Mouse (Mus musculus) macrophage (primary cell): Measurements from ENCODE around the gene Hdac4. TPM values are rescaled to one million over a fixed set of nuclear protein-coding genes. Genes with fewer than 3 reads are reported as not detected.

Experiments used
- H3K27ac ChIP-seq: fragments of 350-480 bp; formaldehyde crosslinking; 2 replicates; pipeline ENCODE4 v1.9.0; 2021
- H3K36me3 ChIP-seq: fragments of 350-480 bp; formaldehyde crosslinking; 2 replicates; pipeline ENCODE4 v1.9.0; 2021; ENCODE audit errors: inconsistent target
- H3K4me3 ChIP-seq: fragments of 350-480 bp; formaldehyde crosslinking; 2 replicates; pipeline ENCODE4 v1.9.0; 2021; ENCODE audit errors: inconsistent target
- H3K79me2 ChIP-seq: fragments of 350-480 bp; formaldehyde crosslinking; 2 replicates; pipeline ENCODE4 v1.9.0; 2021; ENCODE audit errors: inconsistent target
- whole genome bisulfite sequencing: methylation state at CpG from one replicate; pipeline ENCODE4 v1.1.7; 2026; ENCODE audit warnings: inconsistent platforms; ENCODE audit not compliant: missing documents; 5-methylcytosine and 5-hydroxymethylcytosine counted together
- polyA plus RNA-seq: library from polyadenylated mRNA; stranded (reverse); fragments of 250-400 nt; gene quantifications from 3 replicates; pipeline ENCODE4 v1.2.4, GENCODE M21; 2018; ENCODE audit warnings: inconsistent platforms
- total RNA-seq, 78 experiments: library from RNA; depleted of rRNA; stranded (reverse); fragments of 250-400 nt; gene quantifications; 1 replicate in 9 of 78; 2 replicates in 24 of 78; 3 replicates in 43 of 78; 4 replicates in 2 of 78; pipeline ENCODE4 v1.2.4; 2018; ENCODE audit warnings: inconsistent platforms in 56 of 78

The Hdac4 gene
- total RNA-seq (2018; cell fraction: chromatin; rRNA removed) = 10 to 100 TPM; 23.7 to 65.2 (median 37.9) TPM
- 10 to 100 TPM in 9 of 26 experiments, 1 to 10 TPM in 17; 5.6 to 13.1 (median 8.4) TPM for total RNA-seq (2018; cell fraction: cytosol; rRNA removed)
- total RNA-seq (2018; cell fraction: nucleus; rRNA removed) = 10 to 100 TPM; 11.4 to 53.4 (median 24.5) TPM
- polyA plus RNA-seq = 2.6 to 7.6 TPM (median 4.8 TPM) in 3 replicates

DNA sequence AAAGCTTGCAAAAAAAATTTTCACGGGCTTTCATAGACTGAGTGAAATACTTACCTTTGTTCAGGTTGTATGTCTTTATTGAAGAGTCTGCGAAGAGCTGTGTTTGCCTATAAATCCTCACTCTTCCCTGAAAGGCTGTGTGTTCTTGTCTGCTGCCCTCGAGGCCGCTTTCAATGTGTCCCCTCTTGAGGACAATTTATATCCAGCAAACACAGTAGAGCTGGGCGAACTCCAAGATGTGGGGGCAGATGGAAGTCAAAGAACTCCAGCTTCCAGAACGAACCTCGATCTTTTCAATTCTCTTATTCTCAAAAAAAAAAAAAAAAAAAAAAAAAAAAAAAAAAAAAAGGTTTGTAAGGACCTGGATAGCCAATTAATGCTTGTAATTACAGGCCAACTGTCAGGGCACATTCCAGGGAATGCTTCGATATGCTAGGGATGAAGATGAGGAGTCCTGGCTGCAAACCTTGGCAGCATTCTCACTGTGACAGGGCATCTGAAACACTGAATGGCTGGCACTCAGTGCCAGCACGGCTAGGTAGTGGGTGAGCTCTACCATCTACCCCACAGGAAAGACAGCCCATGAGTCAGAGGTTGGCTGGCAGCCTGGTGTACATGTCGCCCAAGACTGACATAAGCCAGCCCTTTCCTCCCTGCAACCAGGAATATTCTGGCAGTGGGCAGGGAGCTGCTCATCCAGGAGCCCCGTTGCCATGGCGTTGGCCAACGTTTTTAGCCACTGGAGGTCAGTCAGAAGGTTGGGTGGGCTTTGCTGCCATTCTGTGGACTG is at the start of gene Hdac4:
Hdac4 (minus strand) TSS at position 340 of the 790 bp plus-strand sequence.
- Histone ChIP-seq H3K27ac (no peak within 1 kb of the TSS), H3K4me3 (no peak within 1 kb of the TSS), H3K36me3 (no peaks in the 10 kb centered on the region), H3K79me2 (no peaks in the 10 kb centered on the region)
- WGBS = 76% methylated on average over 13 of the region's 13 CpGs

DNA sequence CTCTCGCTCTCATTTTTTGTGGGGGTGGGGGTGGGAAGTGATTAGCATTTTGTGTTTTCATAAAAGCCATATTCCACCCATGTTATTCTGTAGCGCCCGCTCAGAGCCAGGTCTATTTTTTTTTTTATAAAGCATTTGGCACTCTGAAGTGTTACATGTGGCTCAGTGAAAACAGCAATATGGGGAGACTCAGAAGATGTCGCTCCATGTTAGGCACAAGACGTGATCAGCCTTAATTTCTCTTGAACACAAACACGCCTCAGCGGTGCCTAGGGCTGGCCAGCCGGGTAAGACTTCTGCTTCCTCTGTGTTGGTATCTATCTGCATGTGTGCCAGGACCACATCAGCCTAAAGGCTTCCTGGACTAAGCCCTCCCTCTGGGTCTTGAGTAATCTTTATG is 48.0 kb upstream of the Hdac4 start:
- Histone ChIP-seq H3K4me3 (no peak overlapping the region), H3K27ac (no peak overlapping the region), H3K79me2 (no peaks in the 10 kb centered on the region), H3K36me3 (no peaks in the 10 kb centered on the region)
- WGBS = 80% methylated on average over 8 of the region's 8 CpGs

GRCm38 (mm10) chr1:92240072-92240471 is 44.6 kb upstream of the Hdac4 start:
- no peak overlapping the region for H3K27ac ChIP-seq
- no peaks in the 10 kb centered on the region for H3K79me2 ChIP-seq
- no peak overlapping the region for H3K4me3 ChIP-seq
- WGBS = 85% methylated on average over 4 of the region's 4 CpGs
- H3K36me3 ChIP-seq = no peaks in the 10 kb centered on the region

GRCm38 (mm10) chr1:92235600-92235999 is 40.1 kb upstream of the Hdac4 start:
- Histone ChIP-seq H3K27ac (no peak overlapping the region), H3K4me3 (no peak overlapping the region), H3K79me2 (no peaks in the 10 kb centered on the region), H3K36me3 (no peaks in the 10 kb centered on the region)
- WGBS = 96% methylated on average over 4 of the region's 4 CpGs

DNA sequence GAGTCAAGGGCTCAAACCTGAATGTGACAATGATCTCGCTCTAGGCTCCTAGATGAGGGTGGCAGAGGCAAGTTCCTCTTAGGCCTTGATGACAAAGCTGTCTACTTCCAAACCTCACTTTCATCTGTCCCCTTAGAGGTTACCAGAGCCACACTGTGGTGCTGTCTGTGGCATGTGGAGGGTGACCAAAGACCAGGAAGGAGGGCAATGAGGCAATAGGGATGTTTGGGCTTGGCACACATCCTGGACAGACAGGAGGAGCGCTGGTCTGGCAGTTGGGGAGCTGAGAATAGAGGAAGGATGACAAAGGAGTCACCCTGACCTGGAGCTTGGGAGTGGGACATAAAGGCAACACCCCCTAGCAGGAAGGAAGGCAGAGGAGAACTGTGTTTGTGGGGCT is 29.8 kb upstream of the Hdac4 start:
- 5% methylated on average over 2 of the region's 2 CpGs for WGBS
- H3K4me3 ChIP-seq = no peak overlapping the region
- H3K79me2 ChIP-seq = no peaks in the 10 kb centered on the region
- peak overlapping the region; percentile 2; the same call in 1 of the 2 replicates for H3K27ac ChIP-seq
- H3K36me3 ChIP-seq = no peaks in the 10 kb centered on the region

DNA sequence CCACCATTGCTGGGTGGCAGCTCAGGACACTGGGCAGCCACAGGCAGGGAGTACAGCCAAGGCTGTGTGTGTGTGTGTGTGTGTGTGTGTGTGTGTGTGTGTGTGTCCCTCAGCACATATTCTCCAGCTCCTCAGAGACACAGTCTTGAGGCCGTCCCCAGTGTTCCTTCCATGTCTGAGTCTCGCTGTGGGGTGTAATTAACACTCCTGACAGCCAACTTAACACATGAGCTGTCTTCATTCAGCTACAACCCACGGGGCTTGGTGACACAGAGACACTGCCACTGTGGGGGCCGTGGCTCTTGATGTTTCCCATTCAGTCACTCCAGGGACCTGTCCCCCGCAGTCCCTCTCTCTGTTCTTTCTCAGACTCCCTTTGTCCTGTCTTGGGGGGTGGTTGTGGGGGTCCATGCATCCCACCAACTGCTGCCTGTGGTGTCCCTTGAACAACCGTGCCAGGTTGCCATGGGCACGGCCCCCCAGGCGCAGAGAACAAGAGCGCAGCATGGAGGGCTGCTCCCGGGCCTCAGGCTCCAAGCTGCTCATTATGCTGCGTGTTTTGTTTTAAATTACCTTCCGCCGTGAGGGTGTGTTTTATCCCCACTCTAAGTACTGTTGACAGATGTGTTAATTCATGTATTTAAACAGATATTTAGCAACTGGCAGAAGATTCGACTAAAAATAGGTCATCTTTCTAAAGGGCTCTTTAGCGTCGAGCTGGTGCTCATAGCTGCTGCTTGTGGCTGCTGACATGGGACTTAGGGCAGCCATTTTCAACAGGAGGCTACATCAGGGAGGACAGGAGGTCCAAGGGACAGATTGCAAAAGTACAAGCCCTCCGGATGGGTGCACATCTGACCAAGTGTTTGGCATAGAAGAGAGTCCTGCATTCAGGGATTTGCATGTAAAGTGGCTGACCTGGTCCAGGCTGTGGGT is 28.7 kb upstream of the Hdac4 start:
- WGBS = 85% methylated on average over 16 of the region's 17 CpGs
- Histone ChIP-seq H3K27ac (peak overlapping the region; percentile 2; the same call in 1 of the 2 replicates), H3K36me3 (no peaks in the 10 kb centered on the region), H3K79me2 (no peaks in the 10 kb centered on the region), H3K4me3 (no peak overlapping the region)

GRCm38 (mm10) chr1:92216710-92217109 is 21.2 kb upstream of the Hdac4 start:
- Histone ChIP-seq H3K36me3 (no peaks in the 10 kb centered on the region), H3K79me2 (no peaks in the 10 kb centered on the region), H3K27ac (peak overlapping the region; percentile 79), H3K4me3 (no peak overlapping the region)
- WGBS = 4% methylated on average over 11 of the region's 11 CpGs

- H3K79me2 ChIP-seq = no peaks in the 10 kb centered on the region
- 3% methylated on average over 10 of the region's 11 CpGs for WGBS
- peak overlapping the region; percentile 79 for H3K27ac ChIP-seq
- no peak overlapping the region for H3K4me3 ChIP-seq
- no peaks in the 10 kb centered on the region for H3K36me3 ChIP-seq
Measured at GRCm38 (mm10) chr1:92215996-92216630, 20.6 kb upstream of the Hdac4 start.

DNA sequence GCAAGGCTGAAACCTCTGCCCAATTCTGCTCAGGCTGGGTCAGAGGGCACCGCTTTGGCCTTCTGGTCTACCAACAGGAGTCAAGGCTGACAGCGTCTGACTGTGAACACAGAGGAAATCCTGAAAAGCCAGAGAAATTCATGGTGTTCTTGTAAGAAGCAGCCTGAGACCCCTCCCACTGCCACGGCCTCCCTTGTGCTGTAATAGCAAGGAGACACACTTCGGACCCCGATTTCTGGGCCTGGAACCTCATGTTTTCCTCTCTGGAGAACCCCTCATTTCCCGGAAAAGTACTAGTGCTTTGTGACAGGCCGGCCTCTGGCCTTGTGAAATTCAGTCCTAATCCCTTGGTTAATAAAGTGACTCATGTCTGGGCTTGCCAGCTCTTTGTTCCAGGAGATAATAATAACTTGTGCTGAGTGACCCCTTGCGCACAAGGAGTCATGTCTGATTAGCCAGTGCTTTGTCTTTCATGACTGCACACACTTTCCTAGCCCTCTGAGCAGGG is 19.7 kb upstream of the Hdac4 start:
- peak overlapping the region; percentile 79 for H3K27ac ChIP-seq
- H3K79me2 ChIP-seq = no peaks in the 10 kb centered on the region
- 91% methylated on average over 8 of the region's 8 CpGs for WGBS
- H3K36me3 ChIP-seq = no peaks in the 10 kb centered on the region
- no peak overlapping the region for H3K4me3 ChIP-seq

DNA sequence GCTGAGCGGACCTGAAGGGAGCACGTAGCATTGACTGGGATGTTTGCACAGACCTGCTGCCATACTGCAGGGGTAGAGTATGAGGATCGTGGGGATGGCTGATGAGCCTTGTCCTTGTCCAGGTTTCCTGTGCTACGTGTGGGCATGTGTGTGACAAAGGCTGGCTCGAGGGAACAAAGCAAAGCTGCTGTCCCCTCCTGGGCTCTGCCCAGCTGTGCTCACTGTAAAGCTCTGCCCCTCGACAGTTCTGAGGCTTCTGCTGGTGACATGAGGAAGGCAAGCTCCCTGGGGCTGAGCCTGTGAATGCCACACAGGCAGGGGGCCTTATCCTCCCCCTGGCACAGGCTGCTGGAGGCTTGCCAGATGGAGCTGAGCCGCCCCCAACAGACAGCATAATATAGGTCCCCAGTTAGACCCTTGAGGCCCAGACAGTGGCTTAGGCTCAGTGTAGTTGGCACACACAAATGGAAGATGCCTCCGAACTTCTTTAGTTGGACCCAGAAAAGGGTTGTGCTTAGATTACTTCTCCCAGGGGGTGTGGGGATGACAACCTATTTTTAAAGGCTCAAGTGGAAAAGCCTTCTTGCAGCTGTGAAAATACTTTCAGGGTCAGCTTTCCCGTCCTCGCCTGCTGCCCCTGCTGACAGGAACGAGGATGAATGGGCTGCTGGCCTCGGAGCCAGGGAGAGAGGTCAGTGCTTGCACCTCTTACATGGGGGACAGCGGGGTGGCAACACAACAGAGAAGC is 16.7 kb upstream of the Hdac4 start:
- Histone ChIP-seq H3K79me2 (no peaks in the 10 kb centered on the region), H3K27ac (no peak overlapping the region), H3K4me3 (no peak overlapping the region), H3K36me3 (no peaks in the 10 kb centered on the region)
- WGBS = 85% methylated on average over 13 of the region's 13 CpGs

DNA sequence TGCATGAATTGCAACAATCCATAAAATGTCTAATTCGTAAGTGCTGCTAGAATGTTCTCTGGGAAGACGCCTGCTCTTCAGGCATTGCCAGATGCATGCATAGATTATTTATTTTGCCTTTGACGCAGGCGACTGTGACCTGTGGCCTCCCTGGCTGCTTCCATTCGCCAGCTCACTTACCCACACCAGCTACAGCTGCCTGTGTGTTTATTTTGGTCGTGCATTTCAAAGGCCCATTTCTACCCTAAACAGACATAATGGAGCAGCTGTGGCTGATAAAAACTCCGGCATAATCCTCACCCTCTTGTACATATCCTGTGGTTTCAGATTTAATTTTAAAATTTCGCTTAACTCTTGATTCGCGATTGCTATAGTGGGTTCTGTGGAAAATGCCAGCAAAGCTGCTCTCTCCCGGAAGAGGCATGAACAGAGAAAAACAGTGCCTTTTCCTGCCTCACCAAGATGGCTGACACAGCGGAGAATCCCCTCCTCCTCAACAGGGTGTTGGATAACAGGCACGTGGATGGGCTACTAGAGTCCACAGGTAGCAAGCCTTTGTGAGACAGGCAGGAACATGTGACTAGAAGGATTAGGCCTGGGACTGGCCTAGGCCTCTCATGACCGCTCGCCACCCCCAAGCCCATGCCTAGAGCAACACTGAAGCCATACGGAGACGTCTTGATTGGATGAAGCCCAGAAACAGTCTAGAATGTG is 7.3 kb upstream of the Hdac4 start:
- no peak overlapping the region for H3K4me3 ChIP-seq
- H3K27ac ChIP-seq = no peak overlapping the region
- H3K36me3 ChIP-seq = no peaks in the 10 kb centered on the region
- H3K79me2 ChIP-seq = no peaks in the 10 kb centered on the region
- 93% methylated on average over 17 of the region's 17 CpGs for WGBS

- Histone ChIP-seq H3K79me2 (no peaks in the 10 kb centered on the region), H3K4me3 (no peak overlapping the region), H3K27ac (no peak overlapping the region), H3K36me3 (no peaks in the 10 kb centered on the region)
- WGBS = 90% methylated on average over 3 of the region's 3 CpGs
Measured at GRCm38 (mm10) chr1:92190463-92190862, 5.0 kb downstream of the Hdac4 start.

GRCm38 (mm10) chr1:92187137-92187536 is 8.4 kb downstream of the Hdac4 start:
- 97% methylated on average over 3 of the region's 3 CpGs for WGBS
- H3K27ac ChIP-seq = no peak overlapping the region
- H3K36me3 ChIP-seq = no peaks in the 10 kb centered on the region
- H3K4me3 ChIP-seq = no peak overlapping the region
- H3K79me2 ChIP-seq = no peaks in the 10 kb centered on the region
